Mouse (Mus musculus): ENCODE data around the gene Coa4. TPM values are rescaled to one million over a fixed set of nuclear protein-coding genes. Genes with fewer than 3 reads are reported as not detected.

Coa4 gene
- polyA plus RNA-seq, 1 experiment: 11.6 TPM

DNA sequence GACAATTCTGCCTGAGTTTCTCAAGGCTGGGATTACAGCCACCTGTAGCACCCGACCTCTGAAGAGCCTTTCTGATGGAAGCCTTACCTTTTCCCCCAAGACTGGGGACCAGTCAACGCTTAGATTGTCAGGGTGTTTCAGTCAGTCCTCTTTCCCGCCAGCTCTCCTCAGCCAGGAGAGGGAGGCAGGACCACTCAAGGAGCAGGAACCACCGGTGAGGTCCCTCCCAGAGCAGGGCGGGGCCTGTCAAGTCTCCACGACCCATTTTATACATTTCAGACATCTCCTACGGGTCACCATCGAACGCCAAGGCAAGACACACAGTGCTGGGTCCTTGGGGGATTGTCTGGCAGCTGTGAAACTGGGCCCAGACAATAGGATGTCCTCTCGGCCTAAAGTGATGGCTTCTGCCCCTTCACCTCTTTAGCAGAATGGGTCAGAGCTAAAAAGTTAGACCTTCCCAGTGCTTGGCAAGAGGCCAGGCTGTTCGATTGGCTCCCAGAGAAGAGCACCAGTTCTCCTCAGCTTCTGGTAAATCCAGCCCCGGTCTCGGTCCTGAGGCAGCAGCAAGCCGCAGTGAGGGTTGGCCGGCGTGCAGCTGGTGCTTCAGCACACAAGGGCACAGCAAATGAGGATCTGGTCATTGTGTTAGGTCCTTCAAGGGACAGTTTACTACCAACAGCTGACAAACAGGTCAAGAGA, 36.4 kb upstream of the Coa4 start:
- Histone ChIP-seq H3K27ac (replicated peaks; ENCODE audit: low read depth, low read length) (no peak overlapping the region), H3K4me1 (ENCODE audit: control insufficient read depth, insufficient read depth, insufficient read length, low read length) (peaks cover 3% of the 10 kb centered on the region; the same call in 1 of the 2 replicates), H3K4me3 (ENCODE audit: insufficient read depth, low read depth, low read length) (no peak overlapping the region)

DNA sequence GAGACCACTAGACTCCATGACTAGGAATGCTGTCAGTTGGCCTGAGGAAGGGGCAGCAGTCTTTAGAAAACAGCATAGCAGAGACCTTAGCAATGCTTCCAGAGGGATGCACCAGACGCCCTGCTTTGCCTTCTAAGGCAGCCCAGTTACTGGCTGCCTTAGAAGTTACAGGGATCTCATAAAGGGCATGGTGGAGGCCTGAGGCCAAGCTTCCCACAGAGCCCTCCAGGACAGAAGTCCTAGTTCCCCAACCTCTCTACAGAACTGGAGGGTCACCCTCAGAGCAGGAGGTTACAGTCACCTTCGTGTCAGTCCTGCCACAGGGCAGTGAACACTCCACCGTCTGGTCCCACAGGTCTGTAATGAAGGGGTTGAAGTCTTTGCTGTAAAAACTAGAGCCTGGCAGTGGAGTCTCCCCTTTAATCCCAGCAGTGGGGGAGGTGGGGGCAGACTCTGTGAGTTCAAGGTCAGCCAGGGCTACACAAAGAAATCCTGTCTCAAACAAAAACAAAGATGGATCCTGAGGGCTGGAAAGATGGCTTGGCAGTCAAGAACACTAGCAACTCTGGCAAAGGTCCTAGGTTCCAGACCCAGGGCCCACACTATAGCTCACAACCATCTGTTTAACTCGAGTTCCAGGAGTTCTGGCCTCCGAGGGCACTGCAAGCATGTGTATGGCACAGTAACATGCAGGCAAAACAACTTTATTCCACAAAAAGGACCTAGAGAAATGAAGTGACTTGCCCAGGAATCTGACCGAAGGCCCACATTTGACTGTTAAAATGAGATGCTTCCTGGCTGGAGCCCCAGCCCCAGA, 35.6 kb upstream of the Coa4 start:
- Histone ChIP-seq H3K4me3 (ENCODE audit: insufficient read depth, low read depth, low read length) (no peak overlapping the region), H3K4me1 (ENCODE audit: control insufficient read depth, insufficient read depth, insufficient read length, low read length) (peaks cover 3% of the 10 kb centered on the region; the same call in 1 of the 2 replicates), H3K27ac (replicated peaks; ENCODE audit: low read depth, low read length) (no peak overlapping the region)

DNA sequence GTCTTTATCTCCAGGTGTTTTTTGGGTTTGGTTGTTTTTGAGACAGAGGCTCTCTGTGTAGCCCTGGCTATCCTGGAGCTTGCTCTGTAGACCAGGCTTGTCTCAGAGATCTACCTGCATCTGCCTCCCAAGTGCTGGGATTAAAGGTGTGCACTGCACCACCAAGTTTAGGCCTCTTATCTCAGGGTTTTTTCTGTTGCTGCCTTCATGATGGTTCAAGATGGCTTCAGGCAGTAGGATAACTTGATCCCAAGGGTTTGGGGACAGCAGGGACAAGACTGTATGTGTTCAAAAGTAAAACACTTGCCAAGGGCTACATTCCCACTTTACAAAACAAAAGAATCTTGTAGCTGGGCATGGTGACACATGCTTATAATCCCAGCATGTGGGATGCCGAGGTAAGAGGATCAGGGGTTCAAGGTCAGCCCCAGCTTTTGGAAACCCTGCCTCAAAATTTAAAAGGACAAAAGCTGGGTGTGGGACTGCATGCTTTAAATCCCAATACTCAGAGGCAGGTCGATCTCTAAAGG, 35.0 kb upstream of the Coa4 start:
- H3K27ac ChIP-seq (replicated peaks; ENCODE audit: low read depth, low read length): no peak overlapping the region
- peaks cover 3% of the 10 kb centered on the region; the same call in 1 of the 2 replicates for H3K4me1 ChIP-seq (ENCODE audit: control insufficient read depth, insufficient read depth, insufficient read length, low read length)
- H3K4me3 ChIP-seq (ENCODE audit: insufficient read depth, low read depth, low read length): no peak overlapping the region

DNA sequence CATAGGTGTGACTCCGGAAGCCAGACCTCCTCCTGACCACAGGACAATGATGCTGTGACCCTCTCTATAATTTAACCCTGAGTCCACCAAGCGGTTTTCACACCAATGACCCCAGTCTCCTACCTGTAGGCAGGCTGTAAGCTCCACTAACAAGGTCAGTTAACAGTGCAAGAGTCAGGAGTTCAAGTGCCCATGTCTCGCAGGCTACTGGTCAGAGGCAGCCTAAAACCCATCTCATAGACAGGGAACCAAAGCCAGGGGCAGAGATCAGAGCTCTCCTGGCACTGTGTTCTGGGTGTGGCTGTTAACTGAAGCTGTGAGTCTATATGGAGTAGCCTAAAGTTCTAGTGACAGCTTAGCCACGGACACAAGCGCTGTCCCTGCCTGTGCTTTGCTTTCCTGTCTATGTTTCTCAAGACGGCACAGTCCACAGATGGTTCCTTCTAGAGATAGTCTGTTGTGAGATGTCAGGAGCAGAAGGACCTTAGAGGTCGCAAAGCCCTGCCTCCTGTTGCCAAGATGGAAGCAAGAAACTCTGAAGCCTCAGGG, 34.4 kb upstream of the Coa4 start:
- H3K4me1 ChIP-seq (ENCODE audit: control insufficient read depth, insufficient read depth, insufficient read length, low read length): peaks cover 3% of the 10 kb centered on the region; the same call in 1 of the 2 replicates
- H3K4me3 ChIP-seq (ENCODE audit: insufficient read depth, low read depth, low read length): no peak overlapping the region
- H3K27ac ChIP-seq (replicated peaks; ENCODE audit: low read depth, low read length): no peak overlapping the region

DNA sequence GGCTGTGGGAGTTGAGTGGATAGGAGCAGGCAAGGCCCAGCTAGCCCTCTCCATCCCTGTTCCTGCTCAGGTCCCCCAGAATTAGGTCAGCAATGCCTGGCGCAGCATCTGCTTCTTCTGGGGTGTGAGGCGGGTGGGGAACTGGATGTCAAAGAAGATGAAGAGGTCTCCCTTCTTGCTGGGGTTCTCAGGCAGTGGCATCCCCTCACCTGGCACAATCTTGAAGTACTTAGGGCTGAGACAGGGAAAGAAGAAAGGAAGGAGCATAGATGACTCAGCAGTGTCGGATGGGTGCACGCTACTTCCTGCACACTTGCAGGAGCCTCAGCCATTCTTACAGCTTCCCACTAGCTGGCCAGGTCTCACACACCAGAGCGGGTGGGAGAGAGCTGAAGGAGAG, 33.8 kb upstream of the Coa4 start:
- Histone ChIP-seq H3K27ac (replicated peaks; ENCODE audit: low read depth, low read length) (no peak overlapping the region), H3K4me1 (ENCODE audit: control insufficient read depth, insufficient read depth, insufficient read length, low read length) (peaks cover 3% of the 10 kb centered on the region; the same call in 1 of the 2 replicates), H3K4me3 (ENCODE audit: insufficient read depth, low read depth, low read length) (no peak overlapping the region)

DNA sequence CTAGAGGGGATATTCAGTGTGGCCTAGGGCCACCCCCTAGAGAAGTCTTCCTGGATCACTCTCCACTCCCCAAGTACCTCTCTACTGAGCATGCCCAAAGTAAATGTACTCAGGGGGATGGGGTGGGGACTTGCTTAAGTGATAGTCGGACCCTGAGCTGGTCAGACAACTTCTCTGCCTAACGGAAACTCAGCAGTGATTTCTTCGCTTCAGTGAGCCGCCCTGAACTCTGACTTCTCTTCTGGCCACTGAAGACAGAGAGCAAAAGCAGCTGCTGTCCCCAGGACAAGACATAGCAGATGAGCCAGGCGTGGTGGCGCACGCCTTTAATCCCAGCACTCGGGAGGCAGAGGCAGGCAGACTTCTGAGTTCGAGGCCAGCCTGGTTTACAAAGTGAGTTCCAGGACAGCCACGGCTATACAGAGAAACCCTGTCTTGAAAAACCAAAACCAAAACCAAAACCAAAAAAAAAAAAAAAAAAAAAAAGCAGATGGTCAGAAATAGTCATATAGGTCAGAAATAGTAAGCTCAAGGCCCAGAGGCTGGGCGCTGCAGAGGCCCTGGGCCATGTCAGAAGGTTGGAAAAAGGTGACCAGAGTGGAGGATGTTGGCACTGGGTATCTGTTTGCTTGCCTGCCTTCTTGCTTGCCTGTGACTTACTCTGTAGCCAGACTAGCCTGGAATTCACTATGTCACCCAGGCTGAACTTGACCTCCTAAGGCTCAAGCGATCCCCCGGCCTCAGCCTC, 32.0 kb upstream of the Coa4 start:
- no peak overlapping the region for H3K4me3 ChIP-seq (ENCODE audit: insufficient read depth, low read depth, low read length)
- peaks cover 3% of the 10 kb centered on the region; the same call in 1 of the 2 replicates for H3K4me1 ChIP-seq (ENCODE audit: control insufficient read depth, insufficient read depth, insufficient read length, low read length)

DNA sequence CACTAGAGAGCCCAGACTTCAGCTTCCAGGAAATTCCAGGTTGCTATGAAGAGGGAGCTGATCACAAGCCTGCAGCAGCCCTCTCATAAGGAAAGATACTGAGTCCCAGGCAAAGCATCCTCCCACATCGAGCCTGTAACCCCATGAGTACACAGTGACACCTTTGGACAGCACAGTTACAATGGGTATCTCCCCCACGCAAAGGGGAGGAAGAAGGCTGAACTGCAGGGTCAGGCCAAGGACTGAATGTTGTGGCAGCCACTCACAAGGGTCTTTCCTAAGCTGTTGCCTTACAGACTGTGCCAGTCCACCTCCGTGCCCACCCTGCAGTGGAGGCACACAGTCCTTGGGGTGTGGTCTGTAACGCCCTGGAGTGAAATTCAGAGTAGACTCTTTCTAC, 30.4 kb upstream of the Coa4 start:
- no peak overlapping the region for H3K4me3 ChIP-seq (ENCODE audit: insufficient read depth, low read depth, low read length)
- no peaks in the 10 kb centered on the region for H3K4me1 ChIP-seq (ENCODE audit: control insufficient read depth, insufficient read depth, insufficient read length, low read length)
- H3K27ac ChIP-seq (replicated peaks; ENCODE audit: low read depth, low read length): no peak overlapping the region

More for the DNA sequence above, 32.0 kb upstream of the Coa4 start:
- H3K27ac ChIP-seq (replicated peaks; ENCODE audit: low read depth, low read length): no peak overlapping the region

DNA sequence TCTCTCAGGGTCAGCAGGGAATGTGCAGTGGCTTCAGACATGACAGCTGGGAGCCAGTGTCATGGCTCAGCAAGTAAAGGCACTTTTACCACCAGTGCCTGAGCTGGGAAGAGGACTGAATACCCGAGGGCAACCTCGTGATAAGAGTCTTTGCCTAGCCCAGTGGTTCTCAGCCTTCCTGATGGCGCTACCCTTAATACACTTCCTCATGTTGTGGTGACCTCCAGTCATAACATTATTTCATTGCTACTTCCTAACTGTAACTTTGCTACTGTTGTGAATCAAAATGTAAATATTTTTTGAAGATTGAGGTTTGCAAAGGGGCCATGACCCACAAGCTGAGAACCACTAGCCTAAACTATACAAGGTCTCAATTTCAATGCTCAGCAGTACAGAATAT, 28.2 kb upstream of the Coa4 start:
- H3K4me1 ChIP-seq (ENCODE audit: control insufficient read depth, insufficient read depth, insufficient read length, low read length): no peaks in the 10 kb centered on the region
- H3K27ac ChIP-seq (replicated peaks; ENCODE audit: low read depth, low read length): no peak overlapping the region
- H3K4me3 ChIP-seq (ENCODE audit: insufficient read depth, low read depth, low read length): no peak overlapping the region

DNA sequence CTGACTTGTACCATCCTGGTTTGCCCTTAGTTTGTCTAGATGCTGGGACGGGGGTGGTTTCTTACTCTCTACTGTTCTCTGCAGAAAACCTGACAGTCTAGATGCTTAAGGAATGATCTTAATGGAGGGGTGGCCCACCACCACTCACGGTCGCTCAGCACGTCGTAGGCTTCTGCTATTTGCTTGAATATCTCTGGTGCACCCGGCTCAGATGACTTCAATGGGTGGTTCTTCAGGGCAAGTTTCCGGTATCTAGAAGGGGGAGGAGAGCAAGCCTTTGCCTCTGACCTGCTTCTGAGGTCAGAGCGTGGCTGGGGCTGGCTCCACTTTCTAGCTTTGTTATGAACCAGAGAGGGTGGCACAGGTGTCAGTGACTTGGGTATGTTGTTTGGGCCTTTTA, 25.3 kb upstream of the Coa4 start:
- no peaks in the 10 kb centered on the region for H3K4me1 ChIP-seq (ENCODE audit: control insufficient read depth, insufficient read depth, insufficient read length, low read length)
- H3K27ac ChIP-seq (replicated peaks; ENCODE audit: low read depth, low read length): no peak overlapping the region
- H3K4me3 ChIP-seq (ENCODE audit: insufficient read depth, low read depth, low read length): no peak overlapping the region

DNA sequence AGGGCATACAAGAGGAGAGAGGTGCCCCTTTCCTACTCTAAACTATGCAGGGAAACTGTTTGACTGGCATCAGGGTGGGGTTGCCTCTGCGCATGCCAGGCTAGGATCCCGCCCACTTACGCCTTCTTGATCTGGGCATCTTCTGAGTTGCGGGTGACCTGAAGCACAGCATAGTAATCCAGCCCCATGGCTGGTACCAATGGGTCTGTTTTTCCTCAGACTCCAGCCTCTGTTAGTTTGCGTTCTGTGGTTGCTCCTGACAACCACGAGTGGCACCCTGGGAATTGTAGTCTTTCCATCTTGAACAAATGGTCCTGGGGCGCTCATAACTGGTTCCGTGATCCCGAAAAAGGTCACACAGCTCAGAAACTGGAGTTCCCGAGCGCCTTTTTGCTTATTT, 22.3 kb upstream of the Coa4 start, which contains the start of gene Dnajb13:
Gene Dnajb13, minus strand, starts transcription at position 388 of the 400 bp plus-strand sequence.
- Histone ChIP-seq H3K4me1 (ENCODE audit: control insufficient read depth, insufficient read depth, insufficient read length, low read length) (no peaks in the 10 kb centered on the region), H3K4me3 (ENCODE audit: insufficient read depth, low read depth, low read length) (no peak within 1 kb of the TSS), H3K27ac (replicated peaks; ENCODE audit: low read depth, low read length) (no peak within 1 kb of the TSS)

DNA sequence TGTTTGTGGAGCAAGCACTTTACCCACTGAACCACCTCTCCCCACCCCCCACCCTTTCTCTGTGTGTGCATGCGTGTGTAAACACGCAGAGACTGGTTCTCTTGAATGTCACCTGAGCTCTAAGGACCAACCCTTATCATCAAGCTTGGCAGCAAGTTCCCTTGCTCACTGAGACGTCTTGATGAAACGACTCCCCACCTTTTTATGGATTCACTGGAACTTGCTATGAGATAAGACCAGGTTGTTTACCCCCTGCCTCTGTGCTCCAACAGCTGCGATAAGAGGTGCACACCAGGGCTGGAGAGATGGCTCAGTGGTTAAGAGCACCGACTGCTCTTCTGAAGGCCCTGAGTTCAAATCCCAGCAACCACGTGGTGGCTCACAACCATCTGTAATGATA, 16.7 kb upstream of the Coa4 start:
- H3K4me1 ChIP-seq (ENCODE audit: control insufficient read depth, insufficient read depth, insufficient read length, low read length): no peaks in the 10 kb centered on the region
- no peak overlapping the region for H3K4me3 ChIP-seq (ENCODE audit: insufficient read depth, low read depth, low read length)
- H3K27ac ChIP-seq (replicated peaks; ENCODE audit: low read depth, low read length): no peak overlapping the region

DNA sequence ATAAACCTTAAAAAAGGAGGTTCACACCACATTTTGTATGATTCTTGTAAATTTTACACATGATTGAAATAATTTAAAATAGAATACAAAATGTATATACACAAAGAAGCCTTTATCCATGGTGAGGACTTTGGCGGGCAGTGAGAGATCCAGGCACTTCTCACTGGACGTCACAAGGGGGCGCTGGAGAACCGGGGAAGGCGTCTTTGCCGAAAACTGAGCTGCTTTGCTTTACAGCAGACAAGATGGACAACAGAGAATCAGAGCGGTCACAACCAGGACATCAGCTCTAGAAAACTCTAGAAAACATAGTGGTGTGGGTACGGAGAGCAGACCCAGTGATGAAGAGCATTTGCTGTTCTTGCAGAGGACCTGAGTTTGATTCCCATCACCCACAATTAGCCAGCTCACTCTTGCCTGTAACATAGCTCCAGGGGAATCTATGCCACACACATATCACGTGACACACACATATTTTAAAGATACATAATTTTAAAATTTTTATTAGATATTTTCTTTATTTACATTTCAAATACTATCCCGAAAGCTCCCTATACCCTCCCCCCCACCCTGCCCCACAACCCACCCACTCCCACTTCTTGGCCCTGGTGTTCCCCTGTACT, 16.1 kb upstream of the Coa4 start:
- Histone ChIP-seq H3K4me1 (ENCODE audit: control insufficient read depth, insufficient read depth, insufficient read length, low read length) (no peaks in the 10 kb centered on the region), H3K27ac (replicated peaks; ENCODE audit: low read depth, low read length) (no peak overlapping the region), H3K4me3 (ENCODE audit: insufficient read depth, low read depth, low read length) (no peak overlapping the region)

DNA sequence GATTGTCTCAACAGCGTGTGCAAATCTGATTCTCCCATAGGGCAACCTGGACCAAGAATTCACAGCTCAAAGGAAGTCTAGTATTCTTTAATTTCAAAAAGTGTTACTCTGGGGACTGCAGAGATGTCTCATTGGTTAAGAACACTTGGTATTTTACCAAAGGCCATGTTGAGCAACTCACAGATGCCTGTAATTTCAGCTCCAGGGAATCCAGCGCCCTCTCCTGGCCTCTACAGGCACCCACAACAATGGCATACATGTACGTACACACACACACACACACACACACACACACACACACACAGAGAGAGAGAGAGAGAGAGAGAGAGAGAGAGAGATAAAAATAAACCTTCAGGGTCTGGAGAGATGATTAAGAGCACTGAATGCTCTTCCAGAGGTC, 14.6 kb upstream of the Coa4 start:
- H3K4me1 ChIP-seq (ENCODE audit: control insufficient read depth, insufficient read depth, insufficient read length, low read length): no peaks in the 10 kb centered on the region
- no peak overlapping the region for H3K27ac ChIP-seq (replicated peaks; ENCODE audit: low read depth, low read length)
- H3K4me3 ChIP-seq (ENCODE audit: insufficient read depth, low read depth, low read length): no peak overlapping the region

DNA sequence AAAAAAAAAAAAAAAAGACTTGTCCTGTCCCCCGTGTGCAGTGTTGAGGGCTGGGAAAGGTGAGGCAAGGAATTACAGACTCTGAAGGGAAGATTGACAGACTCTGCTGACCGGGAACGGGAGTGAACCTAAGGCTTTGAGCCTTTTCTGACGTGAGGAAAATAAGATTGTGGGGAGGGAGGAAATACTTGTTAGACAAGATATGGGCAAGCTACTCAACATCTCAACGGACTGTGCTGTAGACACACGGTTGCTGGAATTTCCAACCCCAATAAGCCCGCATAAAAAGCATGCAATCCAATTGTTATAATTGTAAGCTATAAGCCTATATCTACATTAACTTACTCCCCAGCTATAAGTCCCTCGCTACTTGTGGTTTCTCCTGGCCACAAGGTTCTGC, 12.2 kb upstream of the Coa4 start:
- Histone ChIP-seq H3K4me3 (ENCODE audit: insufficient read depth, low read depth, low read length) (no peak overlapping the region), H3K4me1 (ENCODE audit: control insufficient read depth, insufficient read depth, insufficient read length, low read length) (no peaks in the 10 kb centered on the region), H3K27ac (replicated peaks; ENCODE audit: low read depth, low read length) (no peak overlapping the region)

Data from brown adipose tissue, adult 24 weeks (tissue).